Mouse (Mus musculus) ES-Bruce4 (cell line): ENCODE results near the gene Lrrc15. TPM values are rescaled to one million over a fixed set of nuclear protein-coding genes. Genes with fewer than 3 reads are reported as not detected.

Experiments
- H3K27ac ChIP-seq: 2 replicates; pipeline ENCODE4 v1.5.1; 2012; ENCODE audit warnings: low read length, inconsistent platforms; ENCODE audit not compliant: insufficient read depth
- H3K27me3 ChIP-seq: 2 replicates; pipeline ENCODE4 v1.6.1; 2012; ENCODE audit warnings: mild to moderate bottlenecking, low read length, inconsistent platforms; ENCODE audit not compliant: control insufficient read depth, poor library complexity, insufficient read depth, severe bottlenecking
- H3K36me3 ChIP-seq: 2 replicates; pipeline ENCODE4 v1.6.1; 2012; ENCODE audit warnings: inconsistent platforms, mild to moderate bottlenecking, low read length, moderate library complexity; ENCODE audit not compliant: control insufficient read depth, poor library complexity, insufficient read depth, severe bottlenecking
- H3K4me1 ChIP-seq: one replicate; pipeline ENCODE4 v1.8.1; 2011; ENCODE audit warnings: low read length; ENCODE audit not compliant: control insufficient read depth, insufficient read depth
- H3K4me3 ChIP-seq: 2 replicates; pipeline ENCODE4 v1.5.1; 2011; ENCODE audit warnings: low read depth, mild to moderate bottlenecking, low read length
- H3K9ac ChIP-seq: 2 replicates; pipeline ENCODE4 v1.6.1; 2012; ENCODE audit warnings: low read depth, mild to moderate bottlenecking, inconsistent platforms; ENCODE audit not compliant: poor library complexity, severe bottlenecking
- H3K9me3 ChIP-seq: replicated peaks from 2 replicates; pipeline ENCODE4 v1.6.1; 2012; ENCODE audit warnings: mild to moderate bottlenecking, low read length, inconsistent platforms; ENCODE audit not compliant: control insufficient read depth, poor library complexity, insufficient read depth, severe bottlenecking
- CTCF ChIP-seq: IDR thresholded peaks from one replicate; pipeline ENCODE4 v1.8.1; 2011; ENCODE audit warnings: low read depth, low read length
- EP300 ChIP-seq: IDR thresholded peaks from 2 replicates; pipeline ENCODE4 v1.6.1; 2011; ENCODE audit warnings: low read depth, low read length; ENCODE audit not compliant: insufficient read depth
- POLR2A ChIP-seq: IDR thresholded peaks from one replicate; pipeline ENCODE4 v1.8.1; 2011; ENCODE audit warnings: low read length; ENCODE audit not compliant: insufficient read depth
- polyA plus RNA-seq: library from polyadenylated mRNA; stranded (reverse); fragments of >200 nt; gene quantifications from 2 replicates; pipeline ENCODE4 v1.2.4, GENCODE M21; 2011; ENCODE audit warnings: low read depth; ENCODE audit not compliant: missing spikeins, insufficient read depth, insufficient read length

Gene Lrrc15
- polyA plus RNA-seq, 1 experiment: 2.1 TPM

GRCm38 (mm10) chr16:30271223-30271761 lies 11.8 kb downstream of the Lrrc15 start:
- Histone ChIP-seq H3K36me3 (no peaks in the 10 kb centered on the region), H3K27ac (no peak overlapping the region), H3K9ac (no peak overlapping the region), H3K4me3 (no peak overlapping the region), H3K4me1 (no peaks in the 10 kb centered on the region), H3K9me3 (no peaks in the 10 kb centered on the region), H3K27me3 (no peaks in the 10 kb centered on the region)
- TF ChIP-seq CTCF (no peak), EP300 (no peak), POLR2A (no peak)

GRCm38 (mm10) chr16:30267359-30267758 lies 15.7 kb downstream of the Lrrc15 start, which contains the start of gene Cpn2:
TSS of gene Cpn2 (minus strand) at chr16:30267499.
- TF ChIP-seq POLR2A: no peak
- TF ChIP-seq CTCF: no peak
- TF ChIP-seq EP300: no peak
- Histone ChIP-seq H3K27me3 (no peaks in the 10 kb centered on the region), H3K27ac (no peak within 1 kb of the TSS), H3K9me3 (no peaks in the 10 kb centered on the region), H3K4me3 (no peak within 1 kb of the TSS), H3K4me1 (no peaks in the 10 kb centered on the region), H3K36me3 (no peaks in the 10 kb centered on the region), H3K9ac (no peak within 1 kb of the TSS)

GRCm38 (mm10) chr16:30266561-30266960 lies 16.5 kb downstream of the Lrrc15 start:
- Histone ChIP-seq H3K27me3 (no peaks in the 10 kb centered on the region), H3K4me3 (no peak overlapping the region), H3K4me1 (no peaks in the 10 kb centered on the region), H3K36me3 (no peaks in the 10 kb centered on the region), H3K9ac (no peak overlapping the region), H3K9me3 (no peaks in the 10 kb centered on the region), H3K27ac (no peak overlapping the region)
- TF ChIP-seq EP300: no peak
- TF ChIP-seq CTCF: no peak
- no peak for TF ChIP-seq POLR2A

GRCm38 (mm10) chr16:30265611-30266010 lies 17.4 kb downstream of the Lrrc15 start:
- H3K36me3 ChIP-seq: no peaks in the 10 kb centered on the region
- no peaks in the 10 kb centered on the region for H3K9me3 ChIP-seq
- TF ChIP-seq CTCF (no peak), POLR2A (no peak), EP300 (no peak)
- H3K9ac ChIP-seq: no peak overlapping the region
- no peaks in the 10 kb centered on the region for H3K4me1 ChIP-seq
- H3K27me3 ChIP-seq: no peaks in the 10 kb centered on the region
- H3K27ac ChIP-seq: no peak overlapping the region
- no peak overlapping the region for H3K4me3 ChIP-seq

GRCm38 (mm10) chr16:30263156-30263555 lies 19.9 kb downstream of the Lrrc15 start:
- Histone ChIP-seq H3K4me1 (peaks cover 2% of the 10 kb centered on the region), H3K9ac (no peak overlapping the region), H3K27me3 (no peaks in the 10 kb centered on the region), H3K4me3 (no peak overlapping the region), H3K9me3 (no peaks in the 10 kb centered on the region), H3K36me3 (no peaks in the 10 kb centered on the region), H3K27ac (no peak overlapping the region)
- TF ChIP-seq POLR2A (no peak), EP300 (no peak), CTCF (no peak)

- TF ChIP-seq EP300 (no peak), CTCF (peak; percentile 80)
- H3K27me3 ChIP-seq: no peaks in the 10 kb centered on the region
- H3K4me1 ChIP-seq: peaks cover 2% of the 10 kb centered on the region
- no peak overlapping the region for H3K4me3 ChIP-seq
- no peak overlapping the region for H3K9ac ChIP-seq
- no peak overlapping the region for H3K27ac ChIP-seq
- H3K9me3 ChIP-seq: no peaks in the 10 kb centered on the region
- H3K36me3 ChIP-seq: no peaks in the 10 kb centered on the region
Measured at GRCm38 (mm10) chr16:30262664-30263063, 20.4 kb downstream of the Lrrc15 start.
